8 mouse cellular contexts compared by ENCODE assay signal in the genomic region with DNA sequence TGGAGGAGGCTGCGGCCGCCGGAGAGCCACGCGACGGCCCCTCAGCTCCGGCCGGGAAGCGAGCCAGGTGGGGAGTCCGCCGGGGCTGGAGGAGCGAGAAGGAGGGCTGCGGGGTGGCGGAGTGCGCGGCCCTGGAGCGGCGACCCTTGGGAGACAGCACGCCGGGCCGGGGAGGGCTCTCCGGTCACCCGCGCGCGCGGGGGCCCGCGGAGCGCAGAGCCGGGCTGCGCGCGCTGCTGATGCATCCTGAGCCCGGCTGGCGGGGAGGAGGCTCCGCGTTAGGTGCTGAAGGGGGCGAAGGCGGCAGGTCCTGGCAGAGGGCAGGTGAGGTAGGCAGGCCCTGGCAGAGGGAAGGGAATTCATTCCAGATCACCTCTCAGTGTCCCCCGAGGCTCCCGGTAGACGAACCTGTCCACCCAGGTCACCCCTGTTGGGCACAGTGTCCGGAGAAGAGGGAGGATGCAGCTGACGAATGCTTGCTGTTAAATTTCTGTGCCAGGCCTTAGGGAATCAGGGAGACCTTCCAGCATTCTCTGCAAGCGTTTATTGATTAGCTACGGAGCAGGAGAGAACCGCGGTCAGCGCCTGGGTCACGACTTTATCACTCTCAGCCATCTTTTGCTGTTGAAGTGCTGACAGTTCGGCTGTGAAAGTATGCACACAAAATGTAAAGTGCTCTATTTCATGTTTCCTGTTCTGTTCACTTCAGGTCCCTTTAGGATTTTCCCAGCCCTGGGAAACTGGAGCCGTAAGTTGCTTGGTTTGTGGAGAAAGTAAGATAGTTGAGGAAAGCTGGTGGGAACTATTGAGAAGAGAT. TPM values are rescaled to one million over a fixed set of nuclear protein-coding genes. Genes with fewer than 3 reads are reported as not detected.
A peak's percentile ranks its signal among the peaks of the same experiment; 100 is the strongest.
DNase-seq lines count a peak whose midpoint lies in the region; ATAC-seq and TF ChIP-seq lines count a peak whose summit lies in the region.

No protein-coding gene starts in this region.

- ATAC-seq in embryonic facial prominence, embryonic 14.5 days (ENCODE audit: low read depth) = peak; percentile 82
- ATAC-seq in hindbrain, embryonic 11.5 days (ENCODE audit: low FRiP score) = peak; percentile 86

- peak overlapping the region; percentile 93 for H3K9ac ChIP-seq in ES-Bruce4 (ENCODE audit: low read depth, poor library complexity, severe bottlenecking)
- peak overlapping the region; percentile 96 for H3K9ac ChIP-seq in embryonic facial prominence, embryonic 14.5 days (ENCODE audit: low read depth, low read length)
- H3K9ac ChIP-seq in hindbrain, embryonic 11.5 days (ENCODE audit: low read depth, low read length) = peak overlapping the region; percentile 88

- no peak for TF ChIP-seq POLR2A in ES-Bruce4 (IDR thresholded peaks at IDR 0.05; ENCODE audit: insufficient read depth, low read length)

- H3K27me3 ChIP-seq in ES-Bruce4 (ENCODE audit: control insufficient read depth, insufficient read depth, low read length, poor library complexity, severe bottlenecking) = no peaks in the 10 kb centered on the region
- no peaks in the 10 kb centered on the region for H3K27me3 ChIP-seq in embryonic facial prominence, embryonic 14.5 days (replicated peaks; ENCODE audit: control insufficient read depth, insufficient read depth, low read length)
- H3K27me3 ChIP-seq in hindbrain, embryonic 11.5 days (ENCODE audit: control insufficient read depth, insufficient read depth, low read length) = no peaks in the 10 kb centered on the region

- DNase-seq in adrenal gland, postnatal 25 days = peak; percentile 51
- peak; percentile 69 for DNase-seq in embryonic facial prominence, embryonic 14.5 days (ENCODE audit: low spot score)
- peak; percentile 73 for DNase-seq in hindbrain, embryonic 11.5 days (ENCODE audit: low spot score)
- DNase-seq in layer of hippocampus, postnatal 10 days (ENCODE audit: low spot score in 2 of 2) = peak; percentile 49 to 74
- DNase-seq in lung, postnatal 36 days = peak; percentile 59
- DNase-seq in right cerebral cortex, postnatal 25 days = peak; percentile 67
- no peak for DNase-seq in MN1 (ENCODE audit: low spot score)

- no peak overlapping the region for H3K27ac ChIP-seq in ES-Bruce4 (ENCODE audit: insufficient read depth, low read length)
- peak overlapping the region; percentile 93 for H3K27ac ChIP-seq in embryonic facial prominence, embryonic 14.5 days (replicated peaks; ENCODE audit: low read depth, low read length)
- peak overlapping the region; percentile 77 for H3K27ac ChIP-seq in hindbrain, embryonic 11.5 days (ENCODE audit: low read depth, low read length)

- H3K36me3 ChIP-seq in ES-Bruce4 (ENCODE audit: control insufficient read depth, insufficient read depth, low read length, poor library complexity, severe bottlenecking) = no peaks in the 10 kb centered on the region
- H3K36me3 ChIP-seq in embryonic facial prominence, embryonic 14.5 days (ENCODE audit: control insufficient read depth, insufficient read depth, low read length) = no peaks in the 10 kb centered on the region
- no peaks in the 10 kb centered on the region for H3K36me3 ChIP-seq in hindbrain, embryonic 11.5 days (ENCODE audit: control insufficient read depth, insufficient read depth, low read length)

- no peaks in the 10 kb centered on the region for H3K9me3 ChIP-seq in ES-Bruce4 (replicated peaks; ENCODE audit: control insufficient read depth, insufficient read depth, low read length, poor library complexity, severe bottlenecking)
- no peaks in the 10 kb centered on the region for H3K9me3 ChIP-seq in embryonic facial prominence, embryonic 14.5 days (ENCODE audit: control insufficient read depth, low read length)
- H3K9me3 ChIP-seq in hindbrain, embryonic 11.5 days (ENCODE audit: control insufficient read depth, low read length) = no peaks in the 10 kb centered on the region

- TF ChIP-seq CTCF in ES-Bruce4 (IDR thresholded peaks at IDR 0.05; ENCODE audit: low read depth, low read length) = no peak

- 0 out of 2 replicates have a peak, but pooled peaks have one; percentile 9 for TF ChIP-seq EP300 in ES-Bruce4 (IDR thresholded peaks at IDR 0.05; ENCODE audit: insufficient read depth, low read depth, low read length)

- peaks cover 3% of the 10 kb centered on the region for H3K4me1 ChIP-seq in ES-Bruce4 (ENCODE audit: control insufficient read depth, insufficient read depth, low read length)
- H3K4me1 ChIP-seq in embryonic facial prominence, embryonic 14.5 days (ENCODE audit: control insufficient read depth, insufficient read depth, low read length) = peaks cover 9% of the 10 kb centered on the region; the same call in 1 of the 2 replicates
- no peaks in the 10 kb centered on the region for H3K4me1 ChIP-seq in hindbrain, embryonic 11.5 days (replicated peaks; ENCODE audit: control insufficient read depth, insufficient read depth, low read length)

- peak overlapping the region; percentile 96 for H3K4me3 ChIP-seq in ES-Bruce4 (ENCODE audit: low read depth, low read length)
- H3K4me3 ChIP-seq in embryonic facial prominence, embryonic 14.5 days (ENCODE audit: low read depth, low read length) = peak overlapping the region; percentile 91
- H3K4me3 ChIP-seq in hindbrain, embryonic 11.5 days (ENCODE audit: low read depth, low read length) = peak overlapping the region; percentile 88

- H3K4me2 ChIP-seq in embryonic facial prominence, embryonic 14.5 days (ENCODE audit: low read depth, low read length) = peak overlapping the region; percentile 87
- peak overlapping the region; percentile 86 for H3K4me2 ChIP-seq in hindbrain, embryonic 11.5 days (replicated peaks; ENCODE audit: low read depth, low read length)

- WGBS in embryonic facial prominence, embryonic 14.5 days = under 1% methylated on average over 17 of the region's 53 CpGs
- under 1% methylated on average over 50 of the region's 53 CpGs for WGBS in hindbrain, embryonic 11.5 days

RNA-seq across cellular contexts. Expression of gene Dtnb, which starts 0.6 kb away (rescaled TPM):
- polyA plus RNA-seq in ES-Bruce4 (2011; ENCODE audit: insufficient read depth, insufficient read length, low read depth, missing spikeins) = 56.0 and 62.1 TPM in 2 replicates
- 41.0 and 44.0 TPM in 2 replicates for total RNA-seq in adrenal gland, postnatal 25 days (2021)
- polyA plus RNA-seq in embryonic facial prominence, embryonic 14.5 days (2014; fragmentation: Nextera tagmentation; extraction: Ambion mirVana) = 27.4 and 36.4 TPM in 2 replicates
- polyA plus RNA-seq in hindbrain, embryonic 11.5 days (2014; fragmentation: Nextera tagmentation; extraction: Ambion mirVana) = 36.0 and 37.6 TPM in 2 replicates
- total RNA-seq in layer of hippocampus, postnatal 10 days (2021) = 100 to 1,000 TPM in 1 of 2 experiments, 10 to 100 TPM in 1; 93.5 to 122 TPM
